Mouse (Mus musculus) urinary bladder, adult 18-20 months (tissue): ENCODE data around the gene Muc1.

ENCODE experiments used
- DNase-seq, 2 experiments: peaks; one replicate each; pipeline ENCODE4 v3.0.0; 2022; ENCODE audit warnings: low spot score in 2 of 2, mixed read lengths in 2 of 2

Gene Muc1

GRCm38 (mm10) chr3:89228836-89229235 is at the start of gene Muc1:
Muc1 (plus strand) TSS chr3:89229057.
- no peak for DNase-seq

GRCm38 (mm10) chr3:89181749-89182500 is 46.9 kb upstream of the Muc1 start:
- no peak for DNase-seq

DNA sequence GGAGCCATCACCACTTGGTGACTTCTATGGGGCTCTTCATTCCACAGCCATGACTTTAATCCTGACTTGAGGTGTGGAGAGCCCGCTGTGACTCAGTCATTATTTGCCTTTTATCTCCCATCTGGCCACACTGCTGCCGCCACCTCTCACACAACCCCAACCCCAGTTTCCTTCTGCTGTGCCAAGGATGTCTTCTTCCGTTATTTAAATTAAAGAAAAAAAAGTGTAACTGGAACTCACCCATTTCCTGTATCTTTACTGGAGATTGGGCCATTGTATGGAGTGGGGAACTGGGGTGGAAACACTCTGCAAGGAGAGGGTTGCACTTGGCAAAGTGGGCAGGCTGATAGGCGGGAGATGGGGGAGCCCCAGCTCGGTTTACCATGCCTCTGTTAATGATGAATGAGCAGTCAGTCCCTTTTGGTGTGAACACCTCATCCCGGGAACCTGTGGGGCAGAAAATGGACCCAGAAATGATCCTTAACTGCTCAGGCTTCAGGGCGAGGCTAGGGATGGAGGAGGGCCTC is 46.3 kb upstream of the Muc1 start:
- DNase-seq, result no peak

DNA sequence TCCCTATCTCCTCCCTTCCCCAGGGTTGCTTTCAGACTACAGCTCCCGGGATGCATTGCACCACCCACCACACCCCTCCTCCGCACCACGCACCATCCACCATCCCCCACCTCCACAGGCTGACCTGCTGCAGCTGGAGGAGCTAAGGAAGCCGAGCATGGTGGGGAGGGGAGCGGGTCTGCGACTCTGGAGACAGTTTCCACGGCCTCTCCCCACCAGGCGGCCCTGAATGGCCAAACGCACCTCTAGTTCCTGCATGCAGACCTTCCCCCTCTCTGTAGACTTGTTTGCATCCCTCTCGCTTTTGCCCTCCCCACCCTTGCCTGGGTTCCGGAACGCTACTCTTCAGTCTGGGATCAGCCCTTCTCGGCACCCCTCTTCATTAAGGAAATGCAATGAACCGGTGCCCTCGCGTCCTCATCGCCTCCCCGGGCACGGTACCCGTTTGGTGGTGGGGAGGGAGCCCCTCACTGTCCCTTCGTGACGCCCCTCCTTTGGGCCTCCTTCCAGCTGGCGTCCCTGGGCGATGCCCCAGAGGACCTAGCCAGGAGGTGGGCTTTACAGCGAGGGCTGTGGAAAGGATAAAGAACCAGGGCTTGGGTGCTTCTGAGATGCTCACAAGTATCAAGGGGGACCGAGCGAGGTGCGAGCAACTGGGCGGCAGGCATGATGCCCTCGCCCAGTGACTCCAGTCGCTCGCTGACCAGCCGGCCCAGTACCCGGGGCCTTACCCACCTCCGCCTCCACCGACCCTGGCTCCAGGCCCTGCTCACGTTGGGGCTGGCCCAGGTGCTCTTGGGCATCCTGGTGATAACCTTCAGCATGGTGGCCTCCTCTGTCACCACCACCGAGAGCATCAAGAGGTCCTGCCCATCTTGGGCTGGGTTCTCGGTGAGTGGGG is 45.5 kb upstream of the Muc1 start, which contains the start of gene Fam189b:
Gene Fam189b, plus strand, starts transcription at position 86 of the 901 bp plus-strand sequence.
- peak; percentile 73 to 83 for DNase-seq

GRCm38 (mm10) chr3:89183959-89184315 is 44.9 kb upstream of the Muc1 start:
- no peak for DNase-seq

DNA sequence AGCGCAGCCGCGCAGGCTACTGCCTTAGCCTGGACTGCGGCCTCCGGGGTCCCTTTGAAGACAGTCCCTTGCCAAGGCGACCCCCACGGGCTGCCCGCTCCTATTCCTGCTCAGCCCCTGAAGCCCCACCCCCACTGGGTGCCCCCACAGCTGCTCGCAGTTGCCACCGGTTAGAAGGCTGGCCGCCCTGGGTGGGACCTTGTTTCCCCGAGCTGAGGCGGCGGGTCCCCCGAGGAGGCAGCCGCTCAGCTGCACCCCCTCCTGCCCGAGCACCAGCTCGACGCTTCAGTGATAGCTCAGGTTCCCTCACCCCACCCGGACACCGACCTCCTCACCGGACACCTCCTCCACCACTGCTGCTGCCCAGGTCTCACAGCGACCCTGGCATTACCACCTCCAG is 41.7 kb upstream of the Muc1 start:
- DNase-seq, result no peak

DNA sequence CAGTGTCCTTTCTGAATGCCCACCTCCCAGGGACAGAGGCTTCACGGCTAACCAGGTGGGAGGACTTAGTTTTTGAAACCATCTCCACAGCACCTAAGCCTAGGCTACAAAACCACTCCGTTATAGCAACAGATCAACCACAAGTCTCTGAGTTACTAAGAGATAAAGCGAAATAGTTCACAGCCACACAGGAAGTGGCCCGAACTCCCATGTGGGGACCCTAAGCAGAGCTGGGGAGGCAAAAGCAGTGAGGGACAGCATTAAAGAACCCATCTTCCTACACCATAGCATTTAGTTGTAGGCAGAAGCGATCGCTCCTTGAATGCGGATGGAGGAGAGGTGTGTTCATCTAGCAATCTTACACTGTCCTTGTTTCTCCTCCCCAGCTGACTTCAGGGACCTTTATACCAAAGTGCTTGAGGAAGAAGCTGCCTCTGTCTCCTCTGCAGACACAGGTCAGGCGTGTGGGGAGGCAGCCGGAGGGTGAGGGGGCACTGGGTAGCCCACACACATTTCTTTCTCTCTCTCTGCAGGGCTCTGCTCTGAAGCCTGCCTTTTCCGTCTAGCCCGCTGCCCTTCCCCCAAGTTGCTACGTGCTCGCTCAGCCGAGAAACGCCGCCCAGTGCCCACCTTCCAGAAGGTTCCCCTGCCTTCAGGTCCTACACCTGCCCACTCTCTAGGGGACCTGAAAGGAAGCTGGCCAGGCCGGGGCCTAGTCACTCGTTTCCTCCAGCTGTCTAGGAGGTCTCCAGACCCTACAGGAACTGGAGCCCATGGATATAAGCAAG is 41.0 kb upstream of the Muc1 start:
- DNase-seq, result no peak

GRCm38 (mm10) chr3:89188478-89188875 is 40.4 kb upstream of the Muc1 start:
- no peak for DNase-seq

DNA sequence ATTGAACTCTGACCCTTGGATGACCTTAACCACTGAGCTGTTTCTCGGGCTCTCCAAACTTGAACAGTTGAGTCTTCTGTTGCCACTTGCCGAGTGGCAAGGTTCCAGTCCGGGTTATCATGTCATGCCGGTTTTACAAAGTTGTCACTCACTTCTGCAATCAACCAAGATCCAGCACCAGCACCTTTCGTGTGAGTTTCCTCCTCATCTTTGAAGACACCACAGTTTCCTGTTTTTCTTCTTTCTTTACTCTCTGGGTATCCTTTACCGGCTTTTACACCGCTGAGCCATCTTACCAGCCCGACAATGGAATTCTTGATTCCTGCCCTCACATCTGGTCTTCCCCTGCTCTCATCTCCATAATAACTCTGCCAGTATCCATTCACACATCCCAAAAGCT is 38.4 kb upstream of the Muc1 start:
- DNase-seq, result no peak

GRCm38 (mm10) chr3:89193351-89193750 is 35.5 kb upstream of the Muc1 start:
- DNase-seq, result no peak

DNA sequence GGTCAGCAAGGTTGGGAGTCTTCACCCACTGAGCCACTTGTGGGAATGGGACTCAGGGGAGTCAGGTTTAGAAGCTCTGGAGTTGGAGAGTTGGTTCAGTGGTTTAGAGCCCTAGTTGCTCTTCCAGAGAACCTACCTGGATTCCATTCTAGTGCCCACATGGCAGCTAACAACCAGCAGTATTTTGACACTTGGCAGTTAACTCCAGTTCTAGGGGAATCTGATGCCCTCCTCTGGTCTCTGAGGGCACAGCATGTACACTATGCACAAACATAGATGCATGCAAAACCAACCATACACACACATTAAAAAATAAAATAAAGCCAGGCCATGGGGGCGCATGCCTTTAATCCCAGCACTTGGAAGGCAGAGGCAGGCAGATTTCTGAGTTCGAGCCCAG is 35.0 kb upstream of the Muc1 start:
- no peak for DNase-seq

DNA sequence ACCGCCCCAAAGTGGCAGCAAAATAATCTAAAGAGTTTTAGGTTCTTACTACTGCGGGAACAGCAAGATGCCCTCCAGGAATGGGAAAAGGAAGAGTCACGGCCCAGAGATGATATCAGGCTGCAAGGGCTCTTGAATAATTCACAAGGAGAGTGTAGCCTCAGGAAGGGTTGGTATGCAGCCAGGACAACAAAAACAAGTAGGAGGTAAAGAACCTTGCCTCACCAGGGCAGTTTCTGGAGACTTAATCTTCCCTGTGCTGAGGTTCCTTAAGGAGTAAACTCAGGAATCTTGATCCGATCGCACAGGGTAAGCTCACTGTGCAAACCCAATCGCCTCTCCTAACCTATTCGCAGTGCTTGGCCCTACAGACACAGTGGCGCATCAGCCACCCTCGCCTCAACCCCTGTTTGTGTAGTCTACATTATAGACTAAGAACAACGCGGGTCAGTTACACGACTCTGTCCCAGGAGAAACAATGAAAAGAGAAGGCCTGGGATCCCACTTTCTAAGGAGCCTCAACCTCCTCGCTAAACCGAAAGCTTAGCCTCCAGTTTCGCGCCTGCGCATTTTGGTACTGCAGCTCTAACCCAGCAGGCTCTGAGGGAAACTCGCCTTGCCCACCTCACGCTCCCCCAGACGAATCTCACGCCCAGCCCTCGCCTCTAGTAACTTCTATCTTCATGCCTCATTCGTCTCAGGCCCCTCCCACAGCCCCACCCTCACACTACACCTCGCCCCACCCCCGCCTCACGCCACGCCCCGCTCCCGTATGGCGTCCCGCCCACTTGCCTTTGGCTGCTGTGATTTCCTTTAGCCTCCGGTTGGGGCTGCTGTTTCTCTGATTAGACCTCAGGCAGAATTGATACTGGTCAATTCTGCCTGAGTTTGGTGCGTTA is 32.6 kb upstream of the Muc1 start:
- DNase-seq, result peak; percentile 75 to 87

- no peak for DNase-seq
Observed at GRCm38 (mm10) chr3:89199839-89200238, 29.0 kb upstream of the Muc1 start.

- DNase-seq, result peak; percentile 76 to 80
Observed at GRCm38 (mm10) chr3:89202253-89203141, 26.4 kb upstream of the Muc1 start, which contains the start of gene Gba. Gba (plus strand) TSS chr3:89202928.

- no peak for DNase-seq
Observed at GRCm38 (mm10) chr3:89203142-89203514, 25.7 kb upstream of the Muc1 start.

- DNase-seq, result no peak
Observed at GRCm38 (mm10) chr3:89206079-89206478, 22.8 kb upstream of the Muc1 start.

- DNase-seq, result peak in 1 of 2 experiments; percentile 52
Observed at GRCm38 (mm10) chr3:89206695-89207094, 22.2 kb upstream of the Muc1 start.

GRCm38 (mm10) chr3:89208075-89208657 is 20.7 kb upstream of the Muc1 start:
- peak; percentile 58 to 75 for DNase-seq

GRCm38 (mm10) chr3:89208736-89209135 is 20.1 kb upstream of the Muc1 start:
- DNase-seq, result no peak
